Mouse (Mus musculus): ENCODE measurements at regions not wholly inside any gene's neighbourhood (a gene's known extent, or its start where the extent isn't known, plus 50 kb on each side); places are given as distances from the start of the nearest gene placed in this dataset.

GRCm38 (mm10) chr1:137927953-137928352 is 247.6 kb downstream of the Ptprc start:
- DNase-seq (ENCODE audit: low read depth): no peak

DNA sequence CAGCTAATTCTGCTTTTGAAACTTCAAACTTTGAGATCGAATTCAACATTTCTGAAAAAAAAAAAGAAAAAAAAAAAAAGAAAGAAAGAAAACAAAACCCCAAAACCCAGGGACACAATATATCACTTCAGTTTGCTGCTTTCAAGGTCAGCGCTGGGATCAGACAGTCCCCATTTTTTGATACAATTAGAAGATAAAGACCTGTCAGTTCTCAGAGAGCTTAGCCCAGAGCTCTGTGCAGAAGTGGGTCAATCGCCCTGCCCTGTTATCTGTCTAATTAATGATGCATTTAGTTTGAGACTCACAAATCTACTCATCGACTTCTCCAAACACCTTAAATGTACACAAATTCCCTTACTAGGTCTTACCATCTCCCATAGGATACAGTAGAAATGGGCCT is 249.2 kb downstream of the Ptprc start:
- DNase-seq (ENCODE audit: low read depth): no peak

DNA sequence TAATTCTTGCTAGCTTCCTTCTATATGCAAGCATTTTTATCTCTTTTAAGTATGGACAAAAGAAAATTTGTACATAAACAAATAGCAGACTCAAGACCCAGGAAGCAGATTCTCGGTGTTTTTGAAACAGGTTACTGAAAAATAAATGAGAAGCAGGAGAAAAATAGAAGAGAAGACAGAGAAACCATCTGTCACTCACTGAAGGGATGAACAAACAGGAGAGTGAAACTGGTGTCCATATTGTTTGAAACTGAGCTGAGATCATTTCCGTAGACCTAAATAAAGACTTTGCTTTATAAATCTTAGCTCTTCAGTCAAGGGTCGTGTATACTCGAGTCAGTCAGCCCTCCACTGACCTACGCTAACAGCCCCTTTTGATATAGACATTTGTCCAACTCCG is 251.4 kb downstream of the Ptprc start:
- no peak for DNase-seq (ENCODE audit: low read depth)

DNA sequence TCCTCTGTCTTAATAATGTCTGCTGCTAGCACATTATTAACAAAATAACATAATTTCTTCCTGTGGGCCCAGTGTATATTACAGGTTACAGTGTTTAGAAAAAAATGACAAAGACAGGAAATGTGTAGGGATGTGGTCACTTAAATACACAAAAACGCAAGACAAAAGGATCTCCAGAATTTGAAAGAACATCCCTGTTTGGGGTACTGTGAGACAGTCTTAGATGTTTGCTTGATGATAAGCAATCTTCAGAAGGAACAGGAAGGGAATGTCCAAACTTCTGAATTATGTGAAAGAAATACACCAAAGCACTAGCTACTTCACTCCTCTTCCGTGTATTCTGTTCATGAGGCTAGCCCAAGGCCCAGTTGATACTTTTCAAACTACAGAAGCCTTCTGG is 251.8 kb downstream of the Ptprc start:
- DNase-seq (ENCODE audit: low read depth): peak; percentile 81

DNA sequence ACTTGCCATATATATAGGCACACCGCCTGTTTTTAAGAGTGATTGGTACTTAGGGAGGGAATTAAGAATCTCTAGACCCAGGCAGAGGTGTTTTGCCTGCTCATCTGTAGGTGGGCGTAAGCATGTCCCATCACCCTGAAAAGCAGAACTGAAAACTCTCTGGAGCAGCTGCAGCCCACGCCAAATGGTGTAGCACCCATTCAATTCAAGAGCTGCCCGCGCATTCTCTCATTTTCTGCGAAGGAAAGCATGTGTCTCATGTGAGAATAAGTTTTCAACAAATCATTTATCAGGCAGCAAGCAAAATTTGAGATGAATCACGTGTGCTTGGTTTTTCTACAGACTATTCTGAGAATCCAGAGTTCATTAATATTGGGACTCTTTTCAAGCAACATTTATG is 252.7 kb downstream of the Ptprc start:
- no peak for DNase-seq (ENCODE audit: low read depth)

GRCm38 (mm10) chr1:137921592-137921991 is 253.9 kb downstream of the Ptprc start:
- DNase-seq (ENCODE audit: low read depth): no peak

- no peak for DNase-seq (ENCODE audit: low read depth)
Measured at GRCm38 (mm10) chr1:137919739-137920563, 255.6 kb downstream of the Ptprc start.

DNA sequence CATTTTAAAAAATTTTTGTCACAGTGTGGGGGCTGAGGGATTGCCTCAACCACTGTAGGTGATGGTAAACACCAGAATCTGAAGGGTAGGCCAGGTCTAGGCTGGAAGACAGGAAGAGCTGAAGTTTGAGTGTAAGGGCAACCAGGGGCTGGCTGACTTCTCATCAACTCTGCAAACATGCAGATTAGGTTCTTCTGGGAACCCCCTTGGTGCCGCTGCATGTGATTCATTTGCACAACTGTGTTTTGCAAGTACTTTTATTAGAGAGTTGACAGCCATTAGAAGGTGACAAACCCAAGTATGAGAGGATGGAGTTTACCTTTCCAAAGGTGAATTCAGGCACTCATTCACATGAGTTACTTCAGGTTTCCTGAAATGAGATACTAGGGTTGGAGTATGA is 258.1 kb downstream of the Ptprc start:
- no peak for DNase-seq (ENCODE audit: low read depth)

- DNase-seq (ENCODE audit: low read depth): no peak
Measured at GRCm38 (mm10) chr1:137906883-137907282, 268.6 kb downstream of the Ptprc start.

GRCm38 (mm10) chr1:137906477-137906876 is 269.0 kb downstream of the Ptprc start:
- no peak for DNase-seq (ENCODE audit: low read depth)

DNA sequence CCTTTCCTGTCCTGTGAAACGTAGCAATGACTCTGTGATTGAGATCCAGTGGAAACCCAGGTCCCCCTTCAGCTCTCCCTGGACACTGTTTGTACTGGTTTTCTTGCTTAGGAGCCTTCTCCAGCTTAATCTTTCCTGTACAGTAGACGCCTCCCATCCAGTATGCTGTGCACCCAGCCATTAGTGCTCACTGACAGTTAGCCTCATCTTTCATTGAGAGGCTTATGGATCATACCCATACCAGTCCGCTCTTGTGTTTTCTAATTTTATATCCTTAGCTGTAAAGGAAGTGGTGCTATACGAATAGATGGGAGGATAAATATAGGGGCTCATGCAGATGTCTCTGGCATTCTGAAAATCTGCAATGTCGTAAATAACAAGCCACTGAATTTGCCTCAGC is 269.9 kb downstream of the Ptprc start:
- no peak for DNase-seq (ENCODE audit: low read depth)

GRCm38 (mm10) chr1:137903351-137903750 is 272.2 kb downstream of the Ptprc start:
- DNase-seq (ENCODE audit: low read depth): no peak

- DNase-seq (ENCODE audit: low read depth): no peak
Measured at GRCm38 (mm10) chr1:137902859-137903258, 272.6 kb downstream of the Ptprc start.

GRCm38 (mm10) chr1:137901996-137902395 is 273.5 kb downstream of the Ptprc start:
- DNase-seq (ENCODE audit: low read depth): no peak

GRCm38 (mm10) chr1:137901211-137901610 is 274.3 kb downstream of the Ptprc start:
- no peak for DNase-seq (ENCODE audit: low read depth)

DNA sequence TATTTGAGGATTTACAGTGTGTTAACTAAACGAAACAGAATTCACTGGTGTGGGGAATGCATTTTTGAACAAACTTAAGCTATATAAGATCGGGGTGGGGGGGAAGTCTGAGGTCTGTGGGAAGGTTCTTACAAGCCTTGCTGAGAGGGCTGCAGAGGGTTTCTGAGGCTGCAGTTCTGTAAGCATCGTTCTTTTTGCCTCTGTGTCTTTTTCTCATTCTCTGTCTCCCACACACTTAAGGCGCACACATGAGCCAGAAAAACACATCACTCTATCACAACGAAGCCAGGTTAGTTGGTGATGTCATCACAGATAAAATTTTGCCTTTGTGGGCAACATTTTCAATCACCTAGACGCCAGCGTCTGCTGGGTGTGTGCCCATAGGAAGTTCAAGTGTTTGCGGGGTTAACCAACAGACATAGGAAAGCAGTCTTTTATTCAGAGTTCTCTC is 274.9 kb downstream of the Ptprc start:
- DNase-seq (ENCODE audit: low read depth): peak; percentile 75

- peak; percentile 88 for DNase-seq (ENCODE audit: low read depth)
Measured at GRCm38 (mm10) chr1:137899916-137900601, 275.4 kb downstream of the Ptprc start.

GRCm38 (mm10) chr1:137899305-137899704 is 276.2 kb downstream of the Ptprc start:
- DNase-seq (ENCODE audit: low read depth): peak; percentile 58

DNA sequence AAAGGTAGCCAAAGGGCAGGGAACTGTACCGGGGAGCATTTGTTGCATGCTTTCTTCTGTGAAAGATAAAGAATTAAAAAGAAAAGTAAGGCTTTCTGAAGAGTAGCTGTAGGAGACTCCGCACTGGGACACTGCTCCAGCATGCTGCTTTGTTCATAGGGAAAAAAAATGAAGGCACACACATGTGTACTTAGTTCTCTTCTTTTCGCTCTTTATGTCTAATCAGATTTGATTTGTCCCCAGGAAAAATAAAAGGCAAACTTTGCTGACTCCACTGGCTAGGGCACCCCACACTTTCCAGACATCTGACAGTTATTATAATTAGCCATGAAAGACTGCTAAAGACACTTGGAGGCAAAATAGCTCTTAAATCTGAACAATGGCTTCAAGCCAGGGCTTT is 276.6 kb downstream of the Ptprc start:
- DNase-seq (ENCODE audit: low read depth): no peak

DNA sequence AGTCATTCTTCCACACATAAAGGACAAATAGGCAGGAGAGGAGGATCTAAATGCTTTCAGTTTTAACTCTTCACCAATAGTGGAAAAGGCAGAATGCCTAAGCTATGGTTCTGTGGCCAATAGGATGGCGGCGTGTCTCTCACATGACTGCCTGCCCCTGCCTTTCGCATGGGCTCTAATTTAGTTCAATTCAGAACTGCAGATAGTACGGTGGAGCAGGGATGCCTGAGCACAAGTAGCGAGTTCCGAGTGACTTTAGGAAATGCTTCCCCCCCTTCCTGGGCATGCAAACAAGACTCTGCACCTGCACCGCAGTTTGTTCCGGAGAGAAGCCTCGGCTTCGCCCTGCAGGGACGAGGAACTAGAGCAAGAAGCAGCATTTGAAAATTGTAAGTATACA is 277.1 kb downstream of the Ptprc start:
- DNase-seq (ENCODE audit: low read depth): peak; percentile 97

- DNase-seq (ENCODE audit: low read depth): no peak
Measured at GRCm38 (mm10) chr1:137881656-137882055, 293.9 kb downstream of the Ptprc start.

GRCm38 (mm10) chr1:137874361-137874760 is 301.1 kb downstream of the Ptprc start:
- no peak for DNase-seq (ENCODE audit: low read depth)

DNA sequence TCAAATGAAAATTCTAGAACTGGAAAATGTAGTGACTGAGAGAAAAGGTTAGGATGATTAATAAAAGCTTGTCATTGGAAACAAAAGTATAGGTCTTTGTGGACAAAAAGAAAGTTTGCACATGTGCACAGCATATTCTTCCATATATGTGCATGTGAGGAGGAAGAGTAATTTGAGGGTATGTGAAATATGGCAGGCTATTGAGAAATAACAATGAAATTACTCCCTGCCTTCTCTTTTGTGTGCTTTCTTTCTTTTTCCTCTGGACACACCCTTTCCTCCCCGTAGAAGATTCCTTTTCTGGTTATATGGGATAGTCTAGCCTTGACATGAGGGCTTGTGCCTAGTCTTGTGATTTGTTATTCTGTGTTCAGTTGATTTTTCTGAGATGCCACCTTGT is 301.9 kb downstream of the Ptprc start:
- DNase-seq (ENCODE audit: low read depth): no peak

Data from 416B (cell line).